Comparison of ENCODE assay signal across 7 mouse cellular contexts in genomic region chr17:56583071-56583470, GRCm38 (mm10). TPM values are rescaled to one million over a fixed set of nuclear protein-coding genes. Genes with fewer than 3 reads are reported as not detected.
DNase-seq lines count a peak whose midpoint lies in the region; ATAC-seq lines count a peak whose summit lies in the region.

No protein-coding gene starts in this region.

- no peaks in the 10 kb centered on the region for H3K9me3 ChIP-seq in lung, embryonic 16.5 days (ENCODE audit: control insufficient read depth, low read length)
- H3K9me3 ChIP-seq in forebrain, embryonic 10.5 days: no peaks in the 10 kb centered on the region
- no peaks in the 10 kb centered on the region for H3K9me3 ChIP-seq in limb, embryonic 15.5 days
- H3K9me3 ChIP-seq in stomach, embryonic 14.5 days (ENCODE audit: control insufficient read depth, low read depth, low read length): no peaks in the 10 kb centered on the region

- H3K4me1 ChIP-seq in lung, embryonic 16.5 days (replicated peaks; ENCODE audit: control insufficient read depth, insufficient read depth, low read length): peaks cover 30% of the 10 kb centered on the region
- peaks cover 48% of the 10 kb centered on the region for H3K4me1 ChIP-seq in forebrain, embryonic 10.5 days
- H3K4me1 ChIP-seq in limb, embryonic 15.5 days: peaks cover 48% of the 10 kb centered on the region
- peaks cover 24% of the 10 kb centered on the region for H3K4me1 ChIP-seq in stomach, embryonic 14.5 days (ENCODE audit: control insufficient read depth, insufficient read depth, low read length)

- WGBS in lung, embryonic 16.5 days: 70% methylated on average over 1 of the region's 1 CpGs
- 81% methylated on average over 1 of the region's 1 CpGs for WGBS in forebrain, embryonic 10.5 days
- WGBS in limb, embryonic 15.5 days: 80% methylated on average over 1 of the region's 1 CpGs
- 80% methylated on average over 1 of the region's 1 CpGs for WGBS in stomach, embryonic 14.5 days

- H3K4me2 ChIP-seq in lung, embryonic 16.5 days (ENCODE audit: low read depth, low read length): peak overlapping the region; percentile 71
- peak overlapping the region; percentile 77 for H3K4me2 ChIP-seq in limb, embryonic 15.5 days
- peak overlapping the region; percentile 88 for H3K4me2 ChIP-seq in stomach, embryonic 14.5 days (replicated peaks; ENCODE audit: low read depth, low read length)

- no peak for ATAC-seq in lung, embryonic 16.5 days (ENCODE audit: low read depth)
- no peak for ATAC-seq in limb, embryonic 15.5 days (ENCODE audit: insufficient number of reproducible peaks, low FRiP score, low TSS enrichment, low read depth)
- ATAC-seq in stomach, embryonic 14.5 days (ENCODE audit: insufficient number of reproducible peaks, insufficient read depth, low FRiP score, low read depth): no peak

- H3K27me3 ChIP-seq in lung, embryonic 16.5 days (ENCODE audit: control insufficient read depth, insufficient read depth, low read depth, low read length): no peaks in the 10 kb centered on the region
- no peaks in the 10 kb centered on the region for H3K27me3 ChIP-seq in forebrain, embryonic 10.5 days (ENCODE audit: poor library complexity, severe bottlenecking)
- no peaks in the 10 kb centered on the region for H3K27me3 ChIP-seq in limb, embryonic 15.5 days
- H3K27me3 ChIP-seq in stomach, embryonic 14.5 days (ENCODE audit: control insufficient read depth, insufficient read depth, low read length): no peaks in the 10 kb centered on the region

- no peak overlapping the region for H3K27ac ChIP-seq in lung, embryonic 16.5 days (ENCODE audit: low read length)
- H3K27ac ChIP-seq in forebrain, embryonic 10.5 days: peak overlapping the region; percentile 97
- H3K27ac ChIP-seq in limb, embryonic 15.5 days: no peak overlapping the region
- no peak overlapping the region for H3K27ac ChIP-seq in stomach, embryonic 14.5 days (ENCODE audit: low read length)

- H3K36me3 ChIP-seq in lung, embryonic 16.5 days (ENCODE audit: control insufficient read depth, insufficient read depth, low read length): peaks cover 38% of the 10 kb centered on the region
- H3K36me3 ChIP-seq in forebrain, embryonic 10.5 days (replicated peaks): peaks cover 74% of the 10 kb centered on the region
- peaks cover 57% of the 10 kb centered on the region for H3K36me3 ChIP-seq in limb, embryonic 15.5 days
- peaks cover 62% of the 10 kb centered on the region for H3K36me3 ChIP-seq in stomach, embryonic 14.5 days (ENCODE audit: control insufficient read depth, insufficient read depth, low read length)

- peak overlapping the region; percentile 96 for H3K9ac ChIP-seq in lung, embryonic 16.5 days (ENCODE audit: low read length)
- peak overlapping the region; percentile 88 for H3K9ac ChIP-seq in limb, embryonic 15.5 days
- peak overlapping the region; percentile 84 for H3K9ac ChIP-seq in stomach, embryonic 14.5 days (replicated peaks; ENCODE audit: low read depth, low read length)

- no peak for DNase-seq in lung, postnatal 4 days
- DNase-seq in forebrain, embryonic 10.5 days (ENCODE audit: extremely low spot score, low spot score): no peak
- no peak for DNase-seq in left cerebral cortex, postnatal 4 days
- no peak for DNase-seq in cerebellum, postnatal 25 days

- peak overlapping the region; percentile 98 for H3K4me3 ChIP-seq in lung, embryonic 16.5 days (ENCODE audit: low read length)
- peak overlapping the region; percentile 81 for H3K4me3 ChIP-seq in forebrain, embryonic 10.5 days
- H3K4me3 ChIP-seq in limb, embryonic 15.5 days: peak overlapping the region; percentile 95
- H3K4me3 ChIP-seq in stomach, embryonic 14.5 days (ENCODE audit: low read depth, low read length): peak overlapping the region; percentile 92

- intact Hi-C loops in left cerebral cortex, postnatal 4 days (cut with DNase I): no loop called here

RNA-seq across cellular contexts. Expression of gene Safb2, which starts 1.3 kb away (rescaled TPM):
- polyA plus RNA-seq in lung, embryonic 16.5 days (2015; fragmentation: Nextera tagmentation; extraction: Ambion mirVana): 73.7 and 74.8 TPM in 2 replicates
- 84.0 and 85.7 TPM in 2 replicates for polyA plus RNA-seq in forebrain, embryonic 10.5 days (2016; fragmentation: Nextera tagmentation; extraction: Ambion mirVana)
- polyA plus RNA-seq in limb, embryonic 15.5 days (2015; fragmentation: Nextera tagmentation; extraction: Ambion mirVana): 74.5 and 75.6 TPM in 2 replicates
- 62.8 and 73.5 TPM in 2 replicates for polyA plus RNA-seq in stomach, embryonic 14.5 days (2014; fragmentation: Nextera tagmentation; extraction: Ambion mirVana)
- total RNA-seq in left cerebral cortex, postnatal 4 days (2021): 100 to 1,000 TPM; 105 to 107 TPM

RNA-seq across cellular contexts. Expression of gene Safb, which starts 1.6 kb away (rescaled TPM):
- 86.9 and 95.7 TPM in 2 replicates for polyA plus RNA-seq in lung, embryonic 16.5 days (2015; fragmentation: Nextera tagmentation; extraction: Ambion mirVana)
- 160 and 172 TPM in 2 replicates for polyA plus RNA-seq in forebrain, embryonic 10.5 days (2016; fragmentation: Nextera tagmentation; extraction: Ambion mirVana)
- polyA plus RNA-seq in limb, embryonic 15.5 days (2015; fragmentation: Nextera tagmentation; extraction: Ambion mirVana): 80.6 and 94.2 TPM in 2 replicates
- polyA plus RNA-seq in stomach, embryonic 14.5 days (2014; fragmentation: Nextera tagmentation; extraction: Ambion mirVana): 75.4 and 86.5 TPM in 2 replicates
- 100 to 1,000 TPM; 173 to 188 TPM for total RNA-seq in left cerebral cortex, postnatal 4 days (2021)

RNA-seq across cellular contexts. Expression of gene 2410015M20Rik, which starts 26.5 kb away (rescaled TPM):
- polyA plus RNA-seq in lung, embryonic 16.5 days (2015; fragmentation: Nextera tagmentation; extraction: Ambion mirVana): 227 and 241 TPM in 2 replicates
- 192 and 193 TPM in 2 replicates for polyA plus RNA-seq in forebrain, embryonic 10.5 days (2016; fragmentation: Nextera tagmentation; extraction: Ambion mirVana)
- polyA plus RNA-seq in limb, embryonic 15.5 days (2015; fragmentation: Nextera tagmentation; extraction: Ambion mirVana): 257 and 269 TPM in 2 replicates
- polyA plus RNA-seq in stomach, embryonic 14.5 days (2014; fragmentation: Nextera tagmentation; extraction: Ambion mirVana): 259 and 261 TPM in 2 replicates
- total RNA-seq in left cerebral cortex, postnatal 4 days (2021): 100 to 1,000 TPM; 119 to 135 TPM

RNA-seq across cellular contexts. Expression of gene Gm20219, which starts 28.9 kb away (rescaled TPM):
- 4.8 and 4.9 TPM in 2 replicates for polyA plus RNA-seq in lung, embryonic 16.5 days (2015; fragmentation: Nextera tagmentation; extraction: Ambion mirVana)
- polyA plus RNA-seq in forebrain, embryonic 10.5 days (2016; fragmentation: Nextera tagmentation; extraction: Ambion mirVana): 1.1 and 1.3 TPM in 2 replicates
- 16.2 and 16.6 TPM in 2 replicates for polyA plus RNA-seq in limb, embryonic 15.5 days (2015; fragmentation: Nextera tagmentation; extraction: Ambion mirVana)
- polyA plus RNA-seq in stomach, embryonic 14.5 days (2014; fragmentation: Nextera tagmentation; extraction: Ambion mirVana): 11.9 and 13.1 TPM in 2 replicates
- total RNA-seq in left cerebral cortex, postnatal 4 days (2021): 1 to 10 TPM; 1.9 to 2.2 TPM

RNA-seq across cellular contexts. Expression of gene Rpl36, which starts 30.1 kb away (rescaled TPM):
- 1,731 and 1,766 TPM in 2 replicates for polyA plus RNA-seq in lung, embryonic 16.5 days (2015; fragmentation: Nextera tagmentation; extraction: Ambion mirVana)
- polyA plus RNA-seq in forebrain, embryonic 10.5 days (2016; fragmentation: Nextera tagmentation; extraction: Ambion mirVana): 1,518 and 1,601 TPM in 2 replicates
- 1,472 and 1,900 TPM in 2 replicates for polyA plus RNA-seq in limb, embryonic 15.5 days (2015; fragmentation: Nextera tagmentation; extraction: Ambion mirVana)
- polyA plus RNA-seq in stomach, embryonic 14.5 days (2014; fragmentation: Nextera tagmentation; extraction: Ambion mirVana): 2,224 and 2,447 TPM in 2 replicates
- 100 to 1,000 TPM; 563 to 595 TPM for total RNA-seq in left cerebral cortex, postnatal 4 days (2021)
